Mouse (Mus musculus): ENCODE data around the gene Slc44a5. TPM values are rescaled to one million over a fixed set of nuclear protein-coding genes. Genes with fewer than 3 reads are reported as not detected.

The Slc44a5 gene
- total RNA-seq, 2 experiments from 2014 or later: 0.13 to 0.27 TPM

DNA sequence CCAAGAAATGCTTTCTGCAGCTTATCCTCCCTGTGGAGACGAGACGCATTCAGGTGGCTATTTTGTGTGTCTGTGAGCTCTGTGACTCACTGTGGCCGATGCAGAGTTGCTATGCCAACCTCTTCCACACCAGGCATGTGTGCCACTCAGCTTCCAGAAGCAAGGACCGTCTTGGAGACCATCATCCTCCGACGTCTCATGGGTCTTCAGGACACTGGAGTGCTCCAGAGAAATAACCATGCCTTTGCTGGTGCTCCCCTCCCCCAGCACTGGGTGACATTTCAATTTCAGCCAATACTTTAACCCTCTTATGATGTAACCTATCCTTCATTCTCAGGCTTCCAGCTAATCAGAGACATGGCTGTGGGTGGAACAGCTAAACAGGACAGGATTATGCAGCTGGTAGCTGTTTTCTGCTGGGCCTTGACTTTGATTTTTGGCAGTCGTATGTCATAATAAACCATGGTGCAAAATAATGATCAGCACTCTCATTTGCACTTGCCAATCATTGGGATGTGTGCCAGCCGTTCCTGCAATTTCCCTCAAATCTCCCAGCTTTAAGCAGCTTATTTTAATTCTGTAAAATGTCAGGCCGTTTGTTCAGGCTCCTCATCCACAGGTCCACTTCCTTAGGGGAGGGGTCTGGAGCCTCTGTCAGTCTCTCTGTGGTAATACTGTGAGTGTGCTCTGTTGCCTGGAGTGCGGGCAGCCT is 198.8 kb downstream of the Slc44a5 start:
- no peak for DNase-seq

DNA sequence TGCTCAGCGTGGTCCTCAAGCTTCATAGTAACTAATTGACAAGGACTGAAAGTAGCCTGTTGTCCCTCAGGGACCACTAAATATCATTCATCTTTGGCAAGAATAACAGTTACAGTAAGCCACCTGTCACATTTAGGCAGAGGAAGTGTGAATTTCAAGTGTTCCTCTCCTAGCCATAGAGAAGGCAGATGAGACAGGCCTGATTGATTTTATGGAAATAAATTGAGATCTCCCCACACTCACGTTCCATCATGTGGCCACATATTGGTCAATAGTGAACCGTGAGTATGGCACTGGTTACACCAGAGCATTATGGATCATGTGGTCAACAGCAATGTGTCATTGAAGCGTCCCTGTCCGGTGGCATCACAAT is 199.3 kb downstream of the Slc44a5 start:
- no peak for DNase-seq

DNA sequence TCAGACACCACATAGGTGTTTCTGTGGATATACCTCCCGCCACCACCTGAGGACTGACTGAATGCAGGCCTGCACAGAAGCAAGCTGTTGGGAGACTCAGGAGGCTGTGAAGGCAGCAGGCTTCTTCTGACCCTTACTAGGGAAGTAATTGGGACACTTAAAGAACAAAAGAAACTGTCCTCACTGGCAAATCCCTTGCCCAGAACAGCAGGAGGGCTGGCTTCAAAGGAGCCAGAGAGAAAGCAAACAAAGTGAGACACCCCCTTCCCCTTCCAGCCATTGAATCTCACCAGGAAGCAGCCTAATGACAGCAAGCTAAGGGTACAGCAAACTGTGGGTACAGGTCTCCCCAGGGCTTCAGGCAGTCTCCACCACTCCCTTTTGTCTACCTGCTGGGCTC is 200.3 kb downstream of the Slc44a5 start:
- DNase-seq: no peak

DNA sequence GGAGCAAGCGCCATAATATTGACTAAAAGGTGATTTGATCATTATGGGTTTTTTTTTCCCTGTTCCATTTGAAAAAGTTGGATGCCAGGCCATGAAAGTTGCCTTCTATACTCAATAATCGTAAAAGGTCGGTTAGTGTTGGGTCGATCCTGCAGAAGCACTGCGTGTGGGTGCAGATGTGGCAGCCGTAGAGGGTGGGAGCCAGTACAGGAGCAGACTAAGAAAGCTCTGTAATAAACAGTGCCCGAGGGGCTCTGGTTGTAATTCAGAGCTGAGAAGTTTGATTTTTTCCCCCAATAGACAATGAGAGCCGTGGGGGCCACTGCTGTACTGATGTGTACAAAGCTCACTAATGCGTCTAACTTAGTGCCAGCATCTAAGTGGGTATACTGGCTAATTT is 200.8 kb downstream of the Slc44a5 start:
- DNase-seq: no peak

DNA sequence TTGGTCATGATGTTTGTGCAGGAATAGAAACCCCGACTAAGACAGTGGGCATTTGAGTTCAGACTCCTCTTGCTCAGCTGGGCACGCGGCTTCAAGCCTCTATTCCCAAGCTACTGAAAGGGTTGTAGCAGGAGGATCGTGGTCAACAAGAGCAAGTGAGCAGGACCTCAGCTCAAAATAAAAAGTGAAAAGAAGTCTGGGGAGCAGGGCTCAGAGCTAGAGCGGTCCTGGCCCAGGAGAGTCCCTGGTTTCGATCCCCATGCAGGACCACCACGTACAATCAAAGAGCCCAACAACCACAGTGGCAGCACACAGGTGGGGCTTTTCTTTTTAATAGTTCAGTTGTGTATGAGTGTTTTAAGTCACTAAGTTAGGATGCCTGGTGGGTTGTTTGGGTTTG is 201.5 kb downstream of the Slc44a5 start:
- DNase-seq: no peak

DNA sequence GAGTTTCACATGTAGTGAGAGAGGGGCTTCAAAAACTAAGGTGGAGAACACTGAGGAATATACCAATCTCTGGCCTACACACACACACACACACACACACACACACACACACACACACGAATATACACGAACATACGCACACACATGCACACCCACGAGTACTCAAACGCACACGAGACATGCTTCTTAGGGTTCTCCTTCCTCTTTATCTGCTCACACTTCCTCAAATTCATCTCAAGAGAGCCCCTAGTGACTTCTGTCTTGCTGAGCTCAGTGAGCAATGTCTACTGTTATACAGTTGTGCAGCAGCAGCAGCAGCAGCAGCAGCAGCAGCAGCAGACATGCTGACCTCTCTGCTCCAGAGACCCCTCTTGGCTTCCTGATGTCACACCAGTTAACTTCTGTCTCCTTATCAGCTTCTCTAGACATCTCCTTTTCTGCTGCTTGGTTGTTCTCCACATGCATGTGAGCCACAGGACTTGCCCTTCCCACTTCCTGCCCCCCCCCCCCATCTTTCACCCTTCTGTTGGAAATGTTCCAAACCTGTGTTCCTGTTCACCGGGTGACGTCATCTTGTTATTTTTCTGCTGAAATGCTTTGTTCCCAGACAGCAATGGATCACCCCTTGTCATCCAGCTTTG is 204.5 kb downstream of the Slc44a5 start:
- no peak for DNase-seq

DNA sequence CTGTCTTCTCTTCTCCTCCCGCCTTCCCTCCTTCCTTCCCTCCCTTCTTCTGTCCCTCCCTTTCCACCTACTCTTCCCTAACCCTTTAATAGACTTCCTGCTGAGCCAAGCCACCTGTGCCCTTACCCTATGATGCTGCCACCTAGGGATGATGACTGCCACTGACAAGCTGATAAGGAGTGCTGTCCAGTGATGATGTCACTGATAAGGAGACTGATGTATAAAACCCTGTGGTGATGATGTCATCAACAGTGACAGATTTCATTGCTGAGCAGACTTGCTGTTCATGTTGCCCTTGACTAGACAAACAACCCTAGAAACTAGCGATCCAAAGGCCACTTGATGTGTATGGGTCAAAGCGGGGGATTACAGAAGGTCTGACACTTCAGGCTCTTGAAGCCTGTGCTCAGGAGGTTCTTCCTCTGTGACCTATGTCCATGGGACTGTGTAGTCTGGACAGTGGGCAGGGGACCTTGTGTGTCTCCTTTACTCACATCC is 206.2 kb downstream of the Slc44a5 start:
- DNase-seq: no peak

DNA sequence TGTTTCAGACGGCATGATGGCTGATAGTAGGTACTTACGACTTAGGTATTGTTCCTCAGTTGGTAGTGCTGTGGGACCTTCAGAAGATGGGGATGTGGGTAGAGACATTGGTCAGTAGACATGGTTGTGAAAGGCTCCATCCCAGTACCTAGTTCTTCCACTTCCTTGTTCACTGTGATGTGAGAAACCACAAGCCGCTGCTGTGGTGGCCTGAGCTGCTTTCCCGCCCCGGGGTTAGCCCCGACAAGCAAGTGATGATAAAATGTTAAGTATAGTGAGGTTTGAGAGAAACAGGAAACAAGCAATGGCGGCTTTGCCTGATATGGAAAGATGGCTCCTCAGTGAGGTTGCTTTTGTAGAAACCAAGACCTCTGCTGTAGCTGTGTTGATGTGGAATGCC is 209.8 kb downstream of the Slc44a5 start:
- no peak for DNase-seq

DNA sequence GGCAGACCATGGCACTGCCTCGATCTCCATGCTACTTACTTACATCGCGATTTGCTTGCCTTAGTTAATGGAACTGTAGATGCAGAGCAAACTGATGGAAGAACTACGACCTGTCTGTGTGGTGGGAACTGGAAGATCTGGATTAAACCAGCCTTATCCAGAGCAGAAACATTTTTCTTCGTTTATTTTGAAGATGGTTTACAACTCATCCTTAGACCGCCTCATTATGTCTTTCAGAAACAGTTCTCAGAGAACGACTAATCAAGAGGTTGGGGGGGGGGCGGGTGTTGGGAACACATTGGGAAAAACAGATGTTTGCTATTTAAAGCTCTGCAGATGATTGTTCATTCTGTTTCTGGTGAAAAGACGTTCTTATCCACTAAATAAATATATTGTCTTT is 210.7 kb downstream of the Slc44a5 start:
- DNase-seq: no peak

DNA sequence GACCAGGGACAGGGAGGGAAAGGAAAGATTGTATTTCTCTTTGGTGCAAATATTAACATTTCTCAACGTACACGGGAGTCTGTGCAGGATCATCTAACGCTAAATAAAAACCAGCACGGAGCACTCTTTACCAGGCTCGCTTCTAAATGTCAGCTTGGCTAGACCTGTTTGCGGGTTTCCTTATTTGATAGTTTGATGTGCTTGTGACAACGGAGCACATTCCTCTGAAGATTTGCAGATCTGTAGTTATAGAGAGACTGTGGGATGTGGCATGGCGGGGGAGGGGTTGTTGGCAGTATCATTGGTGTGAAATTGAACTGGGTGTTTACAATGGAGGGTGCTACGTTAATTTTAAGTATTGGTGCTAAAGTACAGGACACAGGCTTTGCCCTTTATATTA is 215.4 kb downstream of the Slc44a5 start:
- no peak for DNase-seq

DNA sequence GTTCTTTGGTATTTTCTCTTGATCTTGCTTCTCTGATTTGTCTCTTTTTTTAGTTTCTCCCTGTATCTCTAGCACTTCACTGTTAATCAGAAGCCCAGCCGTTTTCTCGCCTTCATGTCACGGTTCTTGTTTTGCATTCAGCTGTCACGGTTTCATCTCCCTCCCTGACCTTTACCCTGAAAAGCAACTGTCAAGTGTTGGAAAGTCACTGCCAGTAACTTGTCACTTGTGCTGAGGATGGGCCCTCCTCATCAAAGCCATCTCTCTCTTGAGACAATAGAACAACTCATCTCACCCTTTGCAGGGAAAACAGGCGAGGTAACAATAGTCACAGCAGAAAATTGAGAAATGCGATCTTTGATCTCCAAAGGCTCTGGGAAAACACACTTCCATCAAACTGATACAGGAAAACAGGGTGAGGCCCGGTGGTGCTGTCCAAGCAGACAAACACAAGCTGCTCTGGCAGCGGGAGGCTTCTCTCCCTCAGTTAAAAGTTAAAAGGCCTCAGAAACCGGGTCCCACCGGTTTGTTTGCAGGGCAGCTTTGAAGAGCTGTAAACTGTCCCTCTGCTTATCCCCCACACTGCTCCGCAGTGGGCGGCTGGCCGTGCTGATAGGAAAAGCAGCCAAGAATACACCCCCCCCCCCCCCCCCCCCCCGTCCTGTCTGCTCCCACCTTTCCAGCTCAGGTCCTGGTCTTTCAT is 219.2 kb downstream of the Slc44a5 start:
- no peak for DNase-seq

DNA sequence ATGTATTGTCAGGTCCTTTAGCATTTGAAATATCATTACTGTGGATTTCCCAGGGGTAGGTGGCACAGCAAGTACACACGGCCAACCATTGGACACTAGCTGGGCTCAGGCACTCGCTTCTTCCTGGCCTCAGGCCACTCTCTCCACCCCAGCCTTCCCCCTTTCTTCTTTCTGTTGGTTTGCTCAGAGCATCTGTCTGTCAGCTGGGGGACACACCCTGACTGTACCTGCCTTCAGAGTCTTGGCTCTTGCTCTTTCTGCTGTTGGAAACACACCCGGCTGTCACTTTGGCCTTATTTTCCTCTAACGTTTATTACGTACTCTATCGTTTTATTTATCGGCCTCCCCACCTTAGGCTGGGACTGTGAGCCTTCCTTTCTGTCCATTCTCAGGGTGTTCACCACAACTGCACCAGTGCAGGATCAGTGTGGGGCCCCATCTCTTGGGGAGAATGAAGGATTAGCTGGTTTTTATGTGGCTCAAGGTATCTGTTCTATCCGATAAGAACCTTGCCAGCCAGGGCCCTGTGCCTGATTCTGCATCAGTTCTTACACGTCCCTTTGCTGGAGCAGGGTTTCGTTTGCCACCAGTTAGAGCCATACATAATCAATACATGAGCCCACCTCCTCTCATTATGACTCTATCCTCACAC is 220.1 kb downstream of the Slc44a5 start:
- no peak for DNase-seq

DNA sequence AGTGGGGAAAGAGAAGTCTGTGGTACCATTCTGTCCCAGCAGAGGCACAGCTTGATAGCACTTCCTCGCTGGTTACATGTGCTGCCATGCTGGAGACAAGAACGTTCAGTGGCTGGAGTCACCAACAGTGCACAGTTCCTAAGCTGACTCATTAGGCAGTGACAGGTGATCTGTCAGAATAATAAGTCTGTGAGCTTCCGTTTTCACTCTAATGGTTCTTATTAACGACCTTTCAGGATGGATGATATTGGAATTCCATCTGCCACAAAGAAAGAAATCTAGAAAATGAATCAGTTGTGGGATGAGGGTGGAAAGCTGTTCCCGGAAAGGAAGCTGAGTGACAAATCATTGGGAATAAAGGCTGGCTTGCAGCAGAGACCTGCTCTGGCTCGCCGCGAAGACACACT is 227.2 kb downstream of the Slc44a5 start:
- no peak for DNase-seq

DNA sequence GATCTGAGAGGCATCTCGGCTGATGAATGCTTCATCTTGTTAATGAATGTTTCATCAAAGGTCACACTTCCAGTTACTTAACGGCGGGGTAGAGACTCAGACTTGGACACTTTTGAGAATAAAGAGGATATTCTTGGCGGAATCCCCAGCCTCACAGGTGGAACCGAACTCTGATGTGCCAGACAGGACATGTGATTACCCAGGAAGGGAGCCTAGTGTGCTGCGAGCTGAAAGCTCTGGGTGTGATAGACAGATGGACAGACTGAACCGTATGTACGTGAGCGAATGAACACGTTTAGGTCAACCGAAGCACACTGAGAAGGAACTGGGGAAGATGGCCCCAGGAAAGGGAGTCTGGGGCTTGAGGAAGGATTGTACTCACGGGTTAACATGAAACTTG is 228.6 kb downstream of the Slc44a5 start:
- DNase-seq: no peak

DNA sequence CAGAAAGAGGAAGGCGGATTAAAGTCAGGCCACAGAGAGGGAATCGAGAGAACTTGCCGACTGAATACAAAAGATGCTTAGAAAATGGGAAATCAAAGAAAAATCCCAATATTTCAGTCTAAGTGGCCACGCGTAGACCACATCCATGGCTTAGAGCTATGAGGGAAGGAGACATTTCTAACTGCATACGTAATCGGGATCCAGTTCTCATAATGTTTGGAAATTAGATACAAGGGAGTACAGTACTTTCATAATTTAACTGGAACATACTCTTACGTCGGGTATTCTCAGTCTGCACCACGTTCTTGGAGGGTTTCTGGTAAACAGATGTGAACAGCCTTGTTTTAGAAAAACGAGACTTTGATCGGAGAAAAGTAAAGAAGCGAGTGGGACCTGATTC is 229.1 kb downstream of the Slc44a5 start:
- no peak for DNase-seq

DNA sequence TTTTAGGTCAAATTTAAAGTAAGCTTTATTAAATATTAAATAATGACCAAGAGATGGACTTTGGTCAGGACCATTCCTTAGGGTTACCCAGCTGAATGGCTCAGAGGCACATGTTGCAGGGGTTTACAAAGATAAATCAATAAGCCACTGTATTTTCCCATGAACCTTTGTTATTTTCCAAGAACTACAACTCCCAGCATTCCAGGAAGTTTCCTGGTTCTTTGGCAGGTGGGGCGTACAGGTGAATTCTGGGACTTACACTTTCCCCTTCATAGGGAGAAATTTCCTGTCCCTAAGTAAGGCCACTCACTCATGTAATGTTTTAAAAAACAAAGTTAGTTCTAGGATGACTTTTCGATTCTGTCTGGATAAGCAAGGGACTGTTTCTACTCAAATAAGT is 235.2 kb downstream of the Slc44a5 start:
- DNase-seq: no peak

DNA sequence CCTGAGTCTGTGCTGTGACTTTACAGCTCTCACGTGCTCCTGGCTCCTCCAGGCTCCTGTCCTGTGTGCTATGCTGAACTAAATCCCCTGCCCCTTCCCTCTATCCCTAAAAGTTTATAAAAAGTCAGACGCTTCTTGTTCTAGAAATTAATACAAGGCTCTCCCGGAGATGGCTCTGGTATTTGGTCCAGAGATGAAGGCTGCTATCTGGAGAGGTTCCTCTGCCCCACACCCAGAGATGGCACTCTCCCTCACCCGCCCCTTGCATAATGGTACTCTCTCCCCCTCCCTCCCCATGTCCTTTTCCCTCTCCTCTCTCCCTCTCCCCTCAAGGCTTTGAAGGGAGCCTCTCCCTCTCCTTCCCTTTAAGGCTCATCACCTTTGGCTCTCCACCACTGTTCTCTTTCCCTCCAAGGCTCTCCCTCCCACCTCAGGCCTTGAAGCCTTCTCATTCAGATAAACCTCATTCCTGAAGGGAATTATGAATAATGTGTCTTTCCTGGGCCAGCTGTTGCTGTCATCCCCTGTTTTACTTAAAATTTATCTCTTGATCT is 236.0 kb downstream of the Slc44a5 start:
- no peak for DNase-seq

DNA sequence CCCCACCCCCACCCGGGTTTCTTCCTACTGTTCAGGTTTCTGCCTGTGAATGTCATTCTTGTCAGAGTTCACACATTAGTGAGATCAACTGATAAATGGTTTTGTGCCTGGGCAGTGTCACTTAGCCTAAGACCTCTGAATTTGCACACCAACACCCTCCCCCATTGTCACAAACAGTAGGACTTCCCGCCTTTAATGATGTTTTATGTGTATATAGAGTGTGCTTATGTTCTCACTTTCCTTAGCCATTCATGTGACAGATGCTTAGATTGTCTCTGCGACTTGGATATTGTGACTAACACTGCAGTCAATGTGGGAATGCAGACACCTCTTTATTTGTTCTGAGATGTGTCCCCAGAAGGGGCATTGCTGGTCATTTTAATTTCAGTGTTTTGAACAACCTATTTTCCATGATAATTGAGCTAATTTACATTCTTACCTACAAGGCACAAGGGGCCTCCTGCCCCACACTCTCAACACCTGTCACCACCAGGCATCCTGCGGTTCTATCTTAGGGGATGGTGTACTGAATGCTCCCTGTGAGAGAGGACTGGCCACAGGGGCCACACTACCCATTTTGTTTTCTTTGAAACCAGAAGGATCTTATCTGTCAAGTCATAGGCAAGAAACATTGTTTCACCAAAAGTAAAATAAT is 236.7 kb downstream of the Slc44a5 start:
- no peak for DNase-seq

DNA sequence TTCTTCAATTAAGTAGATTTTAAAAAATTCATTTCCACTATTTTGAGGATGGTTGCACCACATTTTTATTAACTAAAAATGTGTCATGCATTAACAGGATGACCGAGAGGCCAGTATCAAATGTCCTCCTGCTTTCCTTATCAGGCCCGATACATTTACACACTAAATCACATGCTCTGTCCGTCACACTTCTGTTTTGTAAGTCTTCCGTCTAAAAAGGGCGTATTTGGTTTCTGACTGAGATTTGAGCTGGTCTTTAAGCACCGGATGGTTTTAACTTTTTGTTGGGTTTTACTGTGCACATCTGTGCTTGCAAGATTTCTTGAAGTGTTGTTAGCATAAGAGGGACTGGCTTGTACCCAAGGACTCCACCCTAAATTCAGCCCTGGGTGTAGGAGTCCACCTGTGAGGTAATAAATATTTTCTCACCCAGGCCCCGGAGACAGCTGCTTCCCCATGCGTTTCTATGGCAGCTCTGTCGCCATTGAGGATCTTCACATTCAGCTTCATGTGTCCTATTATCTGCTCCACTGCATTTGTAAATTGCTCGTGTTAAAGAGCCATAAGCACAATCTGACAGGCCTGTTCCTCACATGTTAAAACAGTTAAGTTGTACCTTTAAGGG is 237.3 kb downstream of the Slc44a5 start:
- no peak for DNase-seq

DNA sequence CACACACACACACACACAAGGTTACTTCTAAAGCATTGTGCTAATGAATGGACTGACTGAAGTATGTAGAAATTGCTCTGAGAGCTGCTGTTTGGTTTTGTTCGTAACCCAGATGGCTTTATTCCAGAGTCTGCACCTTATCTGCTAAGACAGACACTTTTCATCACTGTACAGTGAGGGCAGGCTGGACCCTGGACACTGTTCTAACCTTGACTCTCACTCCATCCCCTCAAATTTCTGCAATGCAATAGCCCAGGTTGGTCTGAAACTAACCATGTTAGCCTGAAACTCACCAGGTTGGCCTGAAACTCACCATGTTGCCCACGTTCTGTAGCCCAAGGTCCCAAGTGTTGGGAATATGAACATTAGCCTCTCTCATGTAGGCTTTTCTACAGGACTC is 239.3 kb downstream of the Slc44a5 start:
- no peak for DNase-seq

DNA sequence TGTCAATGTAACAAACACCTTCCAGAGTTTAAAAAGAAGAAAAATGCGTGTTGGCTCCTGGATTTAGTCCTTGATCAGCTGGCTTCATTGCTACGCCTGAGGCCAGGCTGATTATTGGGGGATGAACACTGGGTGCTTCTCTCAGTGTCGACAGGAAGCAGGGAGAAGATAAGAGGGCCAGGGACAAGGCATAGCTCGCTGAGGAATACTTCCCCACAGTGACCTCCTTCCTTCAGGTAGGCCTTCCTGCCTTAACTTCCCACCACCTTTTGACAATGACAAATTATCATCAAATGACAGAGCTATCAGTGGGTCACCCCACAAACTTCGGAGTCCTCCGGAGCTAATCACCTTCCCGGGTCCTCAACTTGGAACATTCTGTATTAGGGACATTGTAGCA is 242.1 kb downstream of the Slc44a5 start:
- DNase-seq: no peak

DNA sequence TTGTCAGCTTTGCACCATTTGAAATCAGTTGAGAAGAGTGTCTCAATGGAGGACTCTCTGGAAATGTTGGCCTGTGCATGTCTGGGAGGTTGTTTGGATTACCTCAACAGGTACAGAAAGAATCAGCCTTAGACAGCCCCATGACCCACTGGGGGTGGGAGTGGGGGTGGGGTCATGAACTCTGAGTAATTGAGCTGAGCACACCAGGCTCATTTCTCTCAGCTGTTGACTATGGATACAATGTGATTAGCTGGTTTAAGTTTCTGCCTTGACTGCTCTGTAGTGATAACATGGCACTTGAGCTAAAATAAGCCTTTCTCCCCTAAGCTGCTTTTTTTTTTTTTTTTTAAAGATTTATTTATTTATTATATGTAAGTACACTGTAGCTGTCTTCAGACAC is 242.5 kb downstream of the Slc44a5 start:
- DNase-seq: no peak
